Mouse (Mus musculus) small intestine, adult 2 months (tissue): ENCODE measurements around the gene Dffb. TPM values are rescaled to one million over a fixed set of nuclear protein-coding genes. Genes with fewer than 3 reads are reported as not detected.

ENCODE experiments used
- H3K27ac ChIP-seq: fragments of 200-500 bp; 2 replicates; pipeline ENCODE4 v1.5.1; 2012; ENCODE audit warnings: low read depth, low read length, control low read depth, inconsistent platforms; ENCODE audit not compliant: insufficient read depth
- H3K27me3 ChIP-seq: fragments of 200-500 bp; 2 replicates; pipeline ENCODE4 v1.6.1; 2012; ENCODE audit warnings: mild to moderate bottlenecking, moderate library complexity, low read length, inconsistent platforms; ENCODE audit not compliant: control insufficient read depth, insufficient read depth
- H3K36me3 ChIP-seq: fragments of 200-500 bp; 2 replicates; pipeline ENCODE4 v1.6.1; 2012; ENCODE audit warnings: mild to moderate bottlenecking, low read length, control low read depth, inconsistent platforms; ENCODE audit not compliant: control insufficient read depth, insufficient read depth
- H3K4me1 ChIP-seq: fragments of 200-500 bp; 2 replicates; pipeline ENCODE4 v1.6.1; 2012; ENCODE audit warnings: low read length, inconsistent platforms, mixed read lengths; ENCODE audit not compliant: control insufficient read depth, insufficient read depth, insufficient read length
- H3K4me3 ChIP-seq: fragments of 200-500 bp; 2 replicates; pipeline ENCODE4 v1.5.1; 2012; ENCODE audit warnings: low read depth, mild to moderate bottlenecking, control low read depth, inconsistent platforms, low read length, moderate library complexity
- CTCF ChIP-seq: fragments of 200-500 bp; IDR thresholded peaks from 2 replicates; pipeline ENCODE4 v1.5.1; 2012; ENCODE audit warnings: low read depth, mild to moderate bottlenecking, control low read depth, inconsistent platforms, low read length, moderate library complexity, mixed read lengths; ENCODE audit not compliant: insufficient replicate concordance, insufficient read length; ENCODE audit errors: extremely low read depth
- POLR2A ChIP-seq: fragments of 200-500 bp; IDR thresholded peaks from 2 replicates; pipeline ENCODE4 v1.6.1; 2012; ENCODE audit warnings: low read depth, mild to moderate bottlenecking, control low read depth, inconsistent platforms, low read length, moderate library complexity
- WGBS: fragments of 180-500 bp; shearing (Covaris S2); methylation state at CpG from one replicate; pipeline ENCODE4 v1.1.7; 2018; 5-methylcytosine and 5-hydroxymethylcytosine counted together
- polyA plus RNA-seq: library from polyadenylated mRNA; depleted of rRNA; stranded (reverse); fragments of >200 nt; gene quantifications from 2 replicates; pipeline ENCODE4 v1.2.3, GENCODE M21; 2012

Dffb gene
- polyA plus RNA-seq, 1 experiment: 30.5 TPM

GRCm38 (mm10) chr4:153962631-153963030 lies 12.3 kb downstream of the Dffb start:
- H3K4me3 ChIP-seq: no peak overlapping the region
- H3K36me3 ChIP-seq: peaks cover 53% of the 10 kb centered on the region
- no peak overlapping the region for H3K27ac ChIP-seq
- TF ChIP-seq CTCF: no peak
- no peak for TF ChIP-seq POLR2A
- 80% methylated on average over 7 of the region's 7 CpGs for WGBS
- H3K4me1 ChIP-seq: peaks cover 2% of the 10 kb centered on the region; the same call in 1 of the 2 replicates
- no peaks in the 10 kb centered on the region for H3K27me3 ChIP-seq

- no peaks in the 10 kb centered on the region for H3K27me3 ChIP-seq
- peaks cover 2% of the 10 kb centered on the region; the same call in 1 of the 2 replicates for H3K4me1 ChIP-seq
- peaks cover 21% of the 10 kb centered on the region for H3K36me3 ChIP-seq
- no peak for TF ChIP-seq CTCF
- no peak for TF ChIP-seq POLR2A
- H3K4me3 ChIP-seq: peak overlapping the region; percentile 75
- peak overlapping the region; percentile 58 for H3K27ac ChIP-seq
- under 1% methylated on average over 37 of the region's 37 CpGs for WGBS
These were observed 17.3 kb downstream of the Dffb start for GRCm38 (mm10) chr4:153957444-153958250.

- 2% methylated on average over 65 of the region's 67 CpGs for WGBS
- Histone ChIP-seq H3K27ac (peak within 1 kb of the TSS; percentile 58), H3K4me1 (peaks cover 2% of the 10 kb centered on the region; the same call in 1 of the 2 replicates), H3K27me3 (no peaks in the 10 kb centered on the region), H3K36me3 (peaks cover 13% of the 10 kb centered on the region), H3K4me3 (peak within 1 kb of the TSS; percentile 75)
- TF ChIP-seq CTCF (no peak), POLR2A (peak; percentile 64; the same call in 1 of the 2 replicates)
These were observed 18.1 kb downstream of the Dffb start, which contains the start of gene A430005L14Rik for GRCm38 (mm10) chr4:153956569-153957405. Gene A430005L14Rik, plus strand, starts transcription at chr4:153957237.

- H3K4me1 ChIP-seq: peaks cover 2% of the 10 kb centered on the region; the same call in 1 of the 2 replicates
- peaks cover 6% of the 10 kb centered on the region for H3K36me3 ChIP-seq
- H3K27me3 ChIP-seq: no peaks in the 10 kb centered on the region
- H3K27ac ChIP-seq: no peak overlapping the region
- no peak for TF ChIP-seq POLR2A
- TF ChIP-seq CTCF: no peak
- no peak overlapping the region for H3K4me3 ChIP-seq
- 60% methylated on average over 8 of the region's 8 CpGs for WGBS
These were observed 19.3 kb downstream of the Dffb start for GRCm38 (mm10) chr4:153955651-153956050.

GRCm38 (mm10) chr4:153951692-153952091 lies 23.2 kb downstream of the Dffb start:
- H3K4me3 ChIP-seq: no peak overlapping the region
- no peaks in the 10 kb centered on the region for H3K36me3 ChIP-seq
- H3K27ac ChIP-seq: no peak overlapping the region
- no peak for TF ChIP-seq CTCF
- TF ChIP-seq POLR2A: no peak
- H3K27me3 ChIP-seq: no peaks in the 10 kb centered on the region
- WGBS: 50% methylated on average over 5 of the region's 5 CpGs
- H3K4me1 ChIP-seq: no peaks in the 10 kb centered on the region

- no peak for TF ChIP-seq CTCF
- TF ChIP-seq POLR2A: no peak
- H3K4me1 ChIP-seq: no peaks in the 10 kb centered on the region
- no peaks in the 10 kb centered on the region for H3K27me3 ChIP-seq
- no peaks in the 10 kb centered on the region for H3K36me3 ChIP-seq
- no peak overlapping the region for H3K27ac ChIP-seq
- H3K4me3 ChIP-seq: no peak overlapping the region
- 56% methylated on average over 3 of the region's 3 CpGs for WGBS
These were observed 23.8 kb downstream of the Dffb start for GRCm38 (mm10) chr4:153951150-153951549.
